Mouse (Mus musculus) left cerebral cortex, postnatal 25 days (tissue): ENCODE results near the gene Mnx1. TPM values are rescaled to one million over a fixed set of nuclear protein-coding genes. Genes with fewer than 3 reads are reported as not detected.
"Not testable (repeated sequence)": the region's sequence is repeated elsewhere in the genome, so short reads cannot be mapped to it uniquely, and the experiment has no call there.

Experiments used
- DNase-seq, 2 experiments: peaks; one replicate each; pipeline ENCODE4 v3.0.0; 2022; ENCODE audit warnings: low spot score in 2 of 2, mixed read lengths in 1 of 2
- intact Hi-C: fragments of 180-260 bp; cut with DNase I; formaldehyde crosslinking; loops from one replicate; pipeline ENCODE4 v1.15.1; 2025
- total RNA-seq, 2 experiments: library from RNA; stranded (reverse); gene quantifications; 2 replicates each; pipeline ENCODE4 v1.2.3; 2021

Gene Mnx1
- total RNA-seq, 2 experiments from 2014 or later, result not detected

DNA sequence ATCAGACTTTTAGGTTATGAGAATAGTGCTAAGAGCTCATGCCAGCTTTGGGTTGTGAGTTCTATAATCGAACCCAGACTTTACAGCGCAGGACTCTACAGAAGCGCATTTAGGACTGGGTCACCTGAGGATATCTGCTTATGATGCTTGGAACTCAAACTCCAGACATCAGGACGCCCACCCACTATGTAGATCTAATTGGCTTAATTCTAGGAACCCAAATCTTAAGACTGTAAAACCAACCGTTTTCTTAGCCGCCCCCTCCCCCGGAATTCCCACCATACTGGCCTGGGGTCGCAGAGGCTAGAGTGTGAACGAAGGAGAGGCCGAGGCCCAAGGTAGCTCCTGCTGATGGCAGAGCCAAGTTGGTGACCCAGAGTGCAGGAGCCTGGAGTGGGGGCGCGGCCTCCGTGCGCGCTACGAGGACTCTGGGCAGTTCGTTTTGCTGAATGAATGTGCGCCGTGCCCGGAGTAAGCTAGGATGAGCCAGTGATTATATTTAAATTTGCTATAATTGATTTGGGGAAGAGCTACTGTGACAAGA is 7.3 kb downstream of the Mnx1 start:
- intact Hi-C loops, result loop anchor here (2.0 to 5.0 kb wide), 3 partner anchors 1259 to 1349 kb away; no protein-coding TSS in a partner anchor
- DNase-seq, result no peak

DNA sequence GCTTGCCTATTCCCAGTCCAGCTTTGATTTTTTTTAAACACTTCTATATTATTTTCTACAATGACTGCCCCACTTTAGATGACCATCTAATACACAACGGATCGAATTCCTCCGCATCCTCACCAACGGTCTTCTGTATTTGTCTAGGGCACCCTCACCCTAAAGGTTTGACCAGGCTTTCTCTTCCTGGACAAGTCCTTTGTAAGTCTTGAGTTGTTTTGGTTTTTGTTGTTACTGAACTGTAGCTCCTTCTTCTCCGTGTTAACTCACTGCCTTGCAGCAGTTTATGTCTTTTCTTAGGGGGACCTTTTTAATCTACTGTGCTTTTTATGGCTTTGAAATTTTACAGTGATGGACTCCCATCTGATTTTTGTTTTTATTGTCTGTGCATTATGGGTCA is 8.0 kb downstream of the Mnx1 start:
- intact Hi-C loops, result loop anchor here (2.0 to 5.0 kb wide), 3 partner anchors 1258 to 1348 kb away; no protein-coding TSS in a partner anchor
- DNase-seq, result no peak

DNA sequence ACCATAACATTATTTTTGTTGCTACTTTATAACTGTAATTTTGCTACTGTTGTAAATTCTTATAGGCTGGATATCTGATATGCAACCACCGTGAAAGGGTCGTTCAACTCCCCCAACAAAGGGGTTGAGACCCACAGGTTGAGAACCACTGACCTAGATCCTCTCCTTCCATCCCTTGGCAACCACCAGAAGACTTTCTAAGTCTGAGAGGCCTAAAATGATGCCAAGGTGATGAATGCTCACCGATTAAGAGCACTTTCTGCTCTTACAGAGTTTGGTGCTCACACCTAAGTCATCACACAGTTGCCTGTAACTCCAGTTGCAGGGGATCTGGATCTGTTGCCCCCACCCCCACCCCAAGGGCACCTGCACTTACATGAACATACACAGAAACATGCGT is 8.8 kb downstream of the Mnx1 start:
- DNase-seq, result no peak
- intact Hi-C loops, result no loop called here

DNA sequence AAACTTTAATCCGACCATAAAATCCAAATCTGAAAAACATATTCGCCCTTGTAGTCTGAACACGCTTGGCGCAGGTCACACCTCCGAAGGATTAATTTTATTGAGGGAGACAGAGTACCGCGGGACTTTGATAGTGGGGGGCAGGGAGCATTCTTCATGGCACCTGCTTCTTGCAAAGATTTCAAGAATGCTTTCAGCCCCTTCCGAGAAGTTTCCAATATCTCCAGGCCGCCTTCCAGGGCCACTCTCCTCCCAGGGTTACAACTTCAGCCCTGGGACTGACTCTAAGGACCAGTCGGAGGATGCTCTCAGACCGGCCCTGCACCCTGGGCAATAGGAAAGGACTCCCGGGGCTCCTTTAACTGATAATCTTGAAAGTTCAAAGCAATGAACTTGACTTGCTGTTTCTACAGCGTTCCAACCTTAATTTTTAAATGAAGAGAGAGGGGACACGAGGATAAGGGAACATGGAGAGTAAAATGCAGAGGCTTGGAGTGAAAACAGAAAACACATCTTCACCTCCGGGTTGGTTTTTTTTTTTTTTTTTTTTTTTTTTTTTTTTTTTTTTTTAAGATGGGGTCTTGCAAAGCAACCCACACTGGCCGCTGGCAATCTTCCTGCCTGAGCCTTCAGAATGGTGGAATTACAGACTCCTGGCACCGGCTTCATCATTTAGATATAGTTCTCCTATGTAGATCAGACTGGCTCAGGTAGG is 9.8 kb downstream of the Mnx1 start:
- intact Hi-C loops, result no loop called here

DNA sequence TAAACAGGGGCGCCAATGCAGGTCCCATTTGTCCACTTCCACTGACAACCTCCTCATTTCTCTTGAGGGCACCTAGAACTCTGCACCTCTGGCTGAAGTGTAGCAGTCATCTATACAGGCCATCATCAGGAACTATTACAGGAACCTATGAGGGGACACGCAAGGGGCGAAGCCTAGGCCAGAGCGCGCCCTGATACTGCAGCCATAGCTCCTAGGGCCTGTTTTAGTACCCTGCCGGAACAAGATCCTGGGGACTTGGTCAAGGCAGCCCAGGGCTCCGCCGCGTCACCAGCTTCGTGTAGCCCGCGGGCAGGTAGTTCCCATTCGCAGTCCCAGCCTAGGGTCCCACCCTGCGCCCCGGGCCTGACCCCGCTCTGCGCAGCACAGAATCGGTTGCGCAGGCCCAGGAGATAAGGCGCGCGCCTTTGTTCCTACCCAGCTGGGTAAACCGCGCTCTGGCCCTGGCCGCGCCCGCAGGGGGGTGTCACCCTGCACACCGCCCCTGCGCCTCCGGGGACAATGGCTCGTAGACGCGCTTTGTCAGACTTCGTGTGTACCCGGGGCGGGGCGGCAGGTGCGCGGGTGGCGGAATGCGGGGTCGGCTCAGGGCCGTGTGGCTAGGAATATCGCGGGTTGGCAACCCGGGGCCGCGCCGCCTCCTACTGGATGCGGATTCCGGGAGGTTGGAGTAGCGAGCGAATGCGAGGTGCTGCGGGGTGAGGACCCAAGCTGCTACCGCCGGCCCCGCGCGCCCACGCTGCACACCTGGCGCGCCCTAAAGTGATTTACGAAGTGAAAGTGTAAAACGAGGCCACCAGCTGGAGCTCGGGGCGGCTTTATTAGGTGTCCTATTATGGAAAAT is 10.6 kb downstream of the Mnx1 start:
- DNase-seq, result no peak
- intact Hi-C loops, result no loop called here

More for the DNA sequence above, 9.8 kb downstream of the Mnx1 start:
- DNase-seq, result no peak

DNA sequence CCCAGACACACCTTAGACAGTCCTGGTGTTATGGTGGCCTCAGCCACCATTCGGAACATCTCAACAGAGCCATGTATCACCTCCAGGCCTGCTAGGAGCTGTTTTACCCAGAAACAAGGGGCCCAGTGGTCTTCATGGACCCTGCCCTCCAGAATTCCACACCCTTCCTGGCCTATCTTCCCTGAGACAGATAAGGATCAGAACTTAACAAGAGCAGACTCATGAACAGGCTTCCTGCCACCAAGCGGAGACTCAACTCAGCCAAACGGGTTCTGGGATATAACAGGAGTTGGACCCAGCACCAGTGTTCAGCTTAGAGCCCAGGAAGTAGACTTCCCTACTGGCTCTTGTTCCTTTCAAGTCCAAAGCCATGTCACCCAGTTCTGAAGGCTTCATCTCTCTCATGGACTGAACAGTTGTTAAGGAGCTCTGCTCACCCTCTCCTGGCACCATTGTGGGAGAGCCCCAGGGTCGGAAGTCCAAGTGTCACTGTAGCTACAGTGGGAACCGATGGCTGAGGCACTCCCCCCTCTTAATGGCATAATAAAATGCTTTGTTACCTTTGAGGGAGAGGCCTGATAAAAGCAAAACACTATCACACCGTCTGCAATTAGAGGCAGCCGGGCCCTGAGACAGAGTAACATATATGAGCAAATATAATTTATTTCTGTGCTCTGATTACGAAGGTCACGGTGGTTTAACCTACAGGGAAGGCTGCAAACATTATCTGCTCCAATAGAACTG is 15.2 kb downstream of the Mnx1 start:
- no peak for DNase-seq
- intact Hi-C loops, result no loop called here

DNA sequence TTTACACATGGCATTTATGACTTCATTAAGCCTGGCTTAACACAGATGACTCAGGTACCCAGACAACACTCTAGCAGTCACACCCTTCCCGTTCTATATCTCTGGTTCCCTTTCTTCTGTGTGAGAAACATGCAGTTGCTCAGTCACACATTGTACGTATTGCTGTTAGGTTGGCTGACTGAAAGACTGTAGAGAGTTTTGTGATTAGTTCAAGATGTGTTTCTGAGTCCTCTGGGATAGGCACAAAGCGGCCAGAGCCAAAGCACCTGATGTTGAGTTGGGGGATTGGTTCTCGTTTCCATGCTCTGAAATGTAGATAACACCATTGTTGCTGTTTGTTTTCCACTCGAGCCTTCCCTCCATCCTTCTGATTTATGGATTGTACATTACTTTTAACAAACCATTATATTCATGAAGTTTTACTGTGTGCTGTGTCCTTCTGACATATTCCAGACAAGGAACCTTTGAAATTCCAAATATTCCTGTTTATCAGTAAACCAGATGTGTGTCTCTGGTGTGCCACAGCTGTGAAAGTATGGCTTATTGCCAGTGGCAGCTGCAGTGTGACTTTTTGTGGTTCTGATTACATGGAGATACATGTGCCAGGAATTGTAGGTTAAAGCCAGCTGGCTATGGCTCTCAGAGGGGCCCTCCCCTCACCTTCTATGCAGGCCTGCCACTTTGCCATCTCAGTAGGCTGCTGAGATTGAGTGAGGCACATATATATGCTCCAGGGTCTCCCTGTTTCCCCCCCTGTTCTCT is 21.2 kb downstream of the Mnx1 start:
- no peak for DNase-seq
- intact Hi-C loops, result no loop called here

DNA sequence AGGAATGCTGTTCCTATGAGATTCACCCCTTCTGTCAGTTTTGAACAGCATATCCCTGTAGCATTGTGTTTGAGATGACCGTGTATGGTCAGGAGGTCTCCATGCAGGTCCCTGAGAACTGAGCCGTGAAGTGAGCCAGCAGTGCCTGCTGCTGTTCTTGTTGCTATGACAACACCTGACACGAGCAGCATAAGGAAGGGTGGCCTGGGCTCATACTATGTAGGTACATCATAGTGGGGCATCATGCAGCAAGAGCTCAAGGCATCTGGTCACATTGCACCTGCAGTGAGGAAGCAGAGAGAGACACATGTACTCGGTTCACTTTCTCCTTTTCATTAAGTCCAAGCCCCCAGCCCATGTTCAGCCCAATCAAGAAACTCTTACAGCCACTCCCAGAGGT is 25.9 kb downstream of the Mnx1 start:
- DNase-seq, result no peak
- intact Hi-C loops, result no loop called here

DNA sequence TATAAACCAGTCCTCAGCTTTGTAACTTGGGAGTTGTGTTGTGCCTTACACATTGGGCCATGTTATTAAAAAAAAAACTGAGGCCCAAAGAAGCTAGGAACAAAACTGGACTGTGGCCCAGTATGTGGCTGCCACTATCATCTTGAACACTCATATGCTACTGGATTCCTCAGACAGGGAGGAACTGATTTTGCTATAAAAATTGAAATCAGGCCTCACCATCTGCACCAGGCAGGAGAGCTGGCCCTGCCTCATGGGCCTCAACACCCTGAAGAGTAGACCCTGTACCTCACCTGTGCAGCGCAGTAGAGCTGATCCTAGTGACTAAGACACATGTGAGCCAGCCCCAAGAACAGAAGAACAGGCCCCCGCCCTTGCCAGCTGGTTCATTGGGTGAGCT is 33.0 kb downstream of the Mnx1 start:
- DNase-seq, result no peak
- intact Hi-C loops, result no loop called here

DNA sequence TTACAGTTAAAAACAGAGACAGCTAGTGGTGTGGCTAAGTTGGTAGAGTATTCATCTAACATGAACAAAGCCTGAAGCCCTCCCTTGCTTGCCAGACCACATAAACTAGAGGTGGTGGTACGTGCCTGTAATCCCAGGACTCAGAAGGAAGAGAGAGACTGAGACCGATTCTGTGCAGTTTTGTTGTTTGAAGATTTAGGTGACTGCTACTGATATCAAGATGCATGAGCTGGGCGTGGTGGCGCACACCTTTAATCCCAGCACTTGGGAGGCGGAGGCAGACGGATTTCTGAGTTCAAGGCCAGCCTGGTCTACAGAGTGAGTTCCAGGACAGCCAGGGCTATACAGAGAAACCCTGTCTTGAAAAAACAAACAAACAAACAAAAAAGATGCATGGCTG is 41.5 kb downstream of the Mnx1 start:
- DNase-seq, intact Hi-C loops: not testable (repeated sequence)

DNA sequence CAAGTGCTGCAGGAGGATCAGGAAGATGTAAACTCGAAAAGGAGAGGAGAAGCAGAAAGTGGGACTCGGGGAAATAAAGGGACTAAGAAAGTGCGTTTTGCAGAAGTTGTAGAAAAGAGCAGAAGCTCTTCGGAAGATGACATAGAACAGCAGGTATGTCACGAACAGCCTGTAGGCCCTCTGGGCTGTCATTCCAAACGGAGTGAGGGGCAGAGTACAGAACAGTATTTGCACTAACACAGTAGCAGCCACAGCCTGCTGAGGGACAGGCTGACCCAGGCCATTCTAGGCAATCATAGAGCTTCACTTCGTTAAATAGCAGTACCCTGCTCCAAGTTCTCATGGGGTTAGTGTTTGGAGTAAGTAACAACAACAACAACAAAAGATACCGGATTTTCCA is 42.8 kb downstream of the Mnx1 start:
- intact Hi-C loops, result loop anchor here (2.0 kb wide), 1 partner anchor 133 kb away; the partner anchor contains the start of gene Ube3c
- DNase-seq, result no peak

DNA sequence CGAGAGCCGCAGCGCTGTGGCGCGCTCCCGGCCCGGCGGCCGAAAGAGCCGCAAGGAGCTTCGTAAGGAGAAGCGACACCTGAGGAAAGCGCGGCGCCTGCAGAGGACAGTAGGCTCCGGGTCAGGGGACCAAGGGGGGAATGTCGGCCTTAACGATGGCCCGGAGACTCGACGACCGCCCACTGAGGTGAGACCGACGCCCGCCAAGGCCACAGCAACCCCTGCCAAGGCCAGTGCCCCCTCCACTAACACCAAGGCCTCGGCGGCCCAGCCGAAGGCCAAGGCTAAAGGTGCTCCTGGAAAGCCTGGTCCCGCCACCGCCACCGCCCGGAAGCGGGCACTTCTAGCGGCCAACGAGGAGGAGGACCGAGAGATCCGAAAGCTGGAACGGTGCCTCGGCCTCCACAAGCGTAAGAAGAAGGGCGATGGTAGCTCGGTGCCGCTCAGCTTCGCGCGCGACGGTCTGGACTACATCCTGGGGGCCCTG is 43.4 kb downstream of the Mnx1 start:
- peak in 1 of 2 experiments; percentile 19 for DNase-seq
- intact Hi-C loops, result loop anchor here (1.0 to 2.0 kb wide), 2 partner anchors 57 to 134 kb away; partner anchors contain the start of genes Lmbr1 and Ube3c

DNA sequence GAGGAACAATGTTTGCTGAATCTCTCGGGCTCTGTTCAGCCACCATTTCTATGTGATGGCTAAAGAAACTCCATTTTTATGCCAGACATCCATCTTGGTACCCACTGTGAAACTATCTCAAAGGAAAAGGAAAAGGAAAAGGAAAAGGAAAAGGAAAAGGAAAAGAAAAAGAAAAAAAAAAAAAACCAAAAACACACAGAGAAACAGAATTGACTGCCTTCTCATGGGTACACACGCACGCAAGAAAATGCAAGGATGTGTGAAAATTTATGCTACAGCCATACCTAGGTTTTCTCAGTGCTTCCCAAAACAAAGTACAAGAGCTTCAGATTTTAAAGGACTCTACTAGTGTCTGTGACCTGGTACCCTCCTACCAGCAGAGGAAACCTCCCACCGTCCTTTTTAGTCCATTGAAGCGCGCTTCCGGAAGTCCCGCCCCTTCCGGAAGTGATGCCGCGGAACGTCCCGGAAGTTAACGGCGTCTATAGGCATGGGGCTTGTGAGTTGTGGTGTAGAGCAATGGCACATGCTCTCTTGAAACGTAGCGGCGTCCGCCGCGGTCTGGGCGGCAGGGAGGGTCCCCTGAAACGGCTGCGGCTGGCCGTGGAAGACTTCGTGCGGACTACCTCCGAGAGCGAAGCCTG is 43.9 kb downstream of the Mnx1 start, which contains the start of gene Nom1:
Gene Nom1 (plus strand): TSS at position 437 of the 644 bp plus-strand sequence.
- intact Hi-C loops, result loop anchor here (1.0 to 2.0 kb wide), 2 partner anchors 56 to 134 kb away; partner anchors contain the start of genes Lmbr1 and Ube3c
- DNase-seq, result peak; percentile 89 to 95

DNA sequence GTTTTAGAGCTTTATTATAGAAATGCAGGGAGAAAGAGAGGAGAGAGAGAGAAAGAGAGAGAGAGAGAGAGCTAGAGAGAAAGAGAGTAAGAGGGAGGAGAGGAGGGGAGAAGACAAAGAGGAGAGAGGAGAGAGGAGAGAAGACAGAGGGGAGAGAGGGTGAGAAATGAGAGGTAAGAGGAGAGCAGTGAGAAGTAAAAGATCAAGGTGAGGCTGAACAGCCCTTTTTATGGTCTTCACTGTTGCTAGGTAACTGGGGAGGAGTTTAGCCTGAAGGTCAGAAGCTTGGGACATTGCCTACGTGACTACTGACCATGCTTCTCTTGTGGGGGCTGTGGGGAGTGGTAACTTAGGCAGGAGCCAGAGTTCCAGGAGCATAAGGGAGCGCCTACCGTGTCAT is 54.9 kb downstream of the Mnx1 start:
- DNase-seq, intact Hi-C loops: not testable (repeated sequence)
